Mouse (Mus musculus) bone marrow macrophage, adult 2 months (primary cell): Measurements from ENCODE around the gene Heg1.

Source experiments
- CTCF ChIP-seq: IDR thresholded peaks from 2 replicates; pipeline ENCODE4 v1.5.1; 2012; ENCODE audit warnings: low read depth, mild to moderate bottlenecking, low read length, moderate library complexity
- POLR2A ChIP-seq: IDR thresholded peaks from 2 replicates; pipeline ENCODE4 v1.6.1; 2012; ENCODE audit warnings: mild to moderate bottlenecking, low read depth, low read length, borderline replicate concordance

DNA sequence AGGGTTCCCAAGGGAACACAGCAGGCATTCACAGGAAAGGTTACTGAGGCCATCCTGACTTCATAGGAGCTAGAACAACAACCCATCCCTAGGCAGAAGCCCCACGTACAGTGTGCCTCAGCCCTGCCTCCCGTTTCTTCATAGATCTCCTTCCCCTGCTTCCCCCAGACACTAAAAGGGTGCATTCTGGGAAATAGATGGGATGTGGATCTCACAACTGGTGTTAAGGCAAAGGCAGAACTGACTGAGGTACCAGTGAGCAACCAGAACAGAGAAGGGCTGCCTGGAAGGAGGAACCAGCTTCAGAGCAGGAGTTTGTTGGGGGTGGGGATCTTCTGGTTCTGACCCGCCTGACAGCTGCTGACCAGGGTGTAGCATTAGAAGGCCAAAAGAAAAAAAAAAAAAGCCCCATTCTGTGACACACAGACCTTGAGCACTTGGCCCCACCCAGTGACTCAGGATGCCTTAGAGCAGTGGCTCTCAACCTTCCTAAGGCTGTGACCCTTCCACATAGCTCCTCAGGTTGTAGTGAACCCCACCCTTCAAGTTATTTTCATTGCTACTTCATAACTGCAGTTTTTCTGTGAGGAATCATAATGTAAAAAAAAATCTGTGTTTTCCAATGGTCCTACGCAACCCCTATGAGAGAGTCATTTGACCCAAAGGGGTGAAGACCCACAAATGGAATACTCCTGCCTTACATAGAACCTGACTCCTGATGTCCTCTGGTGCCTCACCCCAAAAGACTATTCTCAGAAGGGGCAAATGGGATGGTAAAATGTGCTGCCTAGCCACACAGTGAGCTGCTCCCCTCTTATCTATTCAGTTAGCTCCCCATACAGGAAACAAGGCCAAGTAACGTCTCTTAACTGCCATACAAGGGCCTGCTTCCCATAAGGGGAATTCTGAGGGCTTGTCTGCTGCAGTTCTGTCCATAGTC lies 97.9 kb downstream of the Heg1 start:
- TF ChIP-seq CTCF (no peak), POLR2A (no peak)
